Mouse (Mus musculus) thymus, adult 2 months (tissue): Measurements from ENCODE around the gene 1700088E04Rik.

Experiments used
- CTCF ChIP-seq: fragments of 200-500 bp; IDR thresholded peaks from 2 replicates; pipeline ENCODE4 v1.5.1; 2012; ENCODE audit warnings: mild to moderate bottlenecking, control low read depth, low read length, moderate library complexity, borderline replicate concordance; ENCODE audit not compliant: control insufficient read depth, poor library complexity, insufficient read depth; ENCODE audit errors: extremely low read depth
- POLR2A ChIP-seq: fragments of 200-500 bp; IDR thresholded peaks from 2 replicates; pipeline ENCODE4 v1.6.1; 2012; ENCODE audit warnings: mild to moderate bottlenecking, low read length, control low read depth, moderate library complexity; ENCODE audit not compliant: control insufficient read depth, poor library complexity, insufficient read depth; ENCODE audit errors: extremely low read depth

DNA sequence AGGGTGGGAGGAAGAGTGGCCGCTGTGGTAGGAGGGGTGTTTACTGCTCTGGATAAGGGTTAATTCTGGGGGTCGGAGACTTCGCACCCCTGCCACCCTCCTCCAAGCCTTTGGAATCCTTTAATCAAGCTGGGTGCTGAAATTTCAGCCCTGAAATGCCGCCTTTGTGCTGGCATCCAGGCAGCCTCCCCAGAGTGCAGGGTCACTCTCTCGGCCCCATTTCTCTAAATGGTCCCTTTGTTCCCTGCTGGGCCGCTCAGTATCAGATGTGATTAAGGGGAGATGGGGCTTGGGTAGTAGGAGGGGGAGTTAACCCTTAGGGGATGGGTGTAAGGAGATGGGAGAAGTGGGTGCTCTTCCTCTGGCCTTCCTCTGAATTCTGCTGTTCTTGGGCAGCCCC, 11.7 kb upstream of the 1700088E04Rik start:
- no peak for TF ChIP-seq CTCF
- no peak for TF ChIP-seq POLR2A
